Mouse (Mus musculus) brown adipose tissue, adult 24 weeks (tissue): ENCODE data around the gene Pakap. TPM values are rescaled to one million over a fixed set of nuclear protein-coding genes. Genes with fewer than 3 reads are reported as not detected.

Source experiments
- H3K27ac ChIP-seq: fragments of 200-500 bp; replicated peaks from 2 replicates; pipeline ENCODE4 v1.5.1; 2012; ENCODE audit warnings: low read depth, mild to moderate bottlenecking, low read length
- H3K4me1 ChIP-seq: fragments of 200-500 bp; 2 replicates; pipeline ENCODE4 v1.6.1; 2012; ENCODE audit warnings: low read length, mixed read lengths; ENCODE audit not compliant: control insufficient read depth, insufficient read depth, insufficient read length
- H3K4me3 ChIP-seq: fragments of 200-500 bp; 2 replicates; pipeline ENCODE4 v1.5.1; 2012; ENCODE audit warnings: low read depth, mild to moderate bottlenecking, low read length, moderate library complexity; ENCODE audit not compliant: insufficient read depth
- polyA plus RNA-seq: library from polyadenylated mRNA; stranded (reverse); fragments of >200 nt; gene quantifications from 2 replicates; pipeline ENCODE4 v1.2.4, GENCODE M21; 2012; ENCODE audit not compliant: missing spikeins, insufficient read depth, insufficient read length

Pakap gene
- polyA plus RNA-seq, 1 experiment, result 30.1 TPM

DNA sequence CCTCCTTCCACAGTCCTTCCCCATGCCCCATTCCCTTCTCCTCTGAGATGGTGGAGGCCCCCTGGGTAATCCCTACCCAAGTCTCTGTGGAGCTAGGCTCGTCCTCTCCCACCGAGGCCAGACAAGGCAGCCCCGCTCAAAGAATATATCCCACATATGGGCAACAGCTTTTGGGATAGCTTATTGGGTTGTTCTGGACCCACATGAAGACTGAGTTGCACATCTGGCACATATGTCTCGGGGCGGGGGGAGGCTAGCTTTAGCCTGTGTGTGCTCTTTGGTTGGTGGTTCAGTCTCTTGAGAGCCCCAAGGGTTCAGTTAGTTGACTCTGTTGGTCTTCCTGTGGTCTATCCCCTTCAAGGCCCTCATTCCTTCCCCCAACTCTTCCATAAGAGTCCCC is 58.9 kb downstream of the Pakap start:
- Histone ChIP-seq H3K27ac (no peak overlapping the region), H3K4me1 (no peaks in the 10 kb centered on the region; the same call in none of the 2 replicates), H3K4me3 (no peak overlapping the region)

DNA sequence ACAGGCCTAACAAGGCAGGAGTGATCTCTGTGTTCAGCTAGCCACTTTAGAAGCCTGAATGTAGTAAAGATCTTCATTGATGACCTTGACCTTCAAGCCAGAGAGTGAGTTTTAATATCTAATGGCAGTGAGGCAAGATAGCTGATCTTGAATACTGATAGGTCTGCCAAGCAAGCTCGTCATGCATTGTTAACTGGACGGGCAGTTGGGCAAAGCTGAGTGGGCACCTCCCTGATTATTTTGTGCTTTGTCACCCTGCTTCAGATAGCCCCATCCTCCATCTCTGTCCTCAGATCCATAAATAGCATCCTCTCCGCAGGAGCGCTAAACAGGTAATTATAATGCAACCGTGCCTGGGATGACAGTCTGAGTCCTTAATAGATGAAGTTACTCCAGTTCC is 64.4 kb downstream of the Pakap start:
- H3K4me3 ChIP-seq, result no peak overlapping the region
- no peak overlapping the region for H3K27ac ChIP-seq
- H3K4me1 ChIP-seq, result no peaks in the 10 kb centered on the region; the same call in none of the 2 replicates

DNA sequence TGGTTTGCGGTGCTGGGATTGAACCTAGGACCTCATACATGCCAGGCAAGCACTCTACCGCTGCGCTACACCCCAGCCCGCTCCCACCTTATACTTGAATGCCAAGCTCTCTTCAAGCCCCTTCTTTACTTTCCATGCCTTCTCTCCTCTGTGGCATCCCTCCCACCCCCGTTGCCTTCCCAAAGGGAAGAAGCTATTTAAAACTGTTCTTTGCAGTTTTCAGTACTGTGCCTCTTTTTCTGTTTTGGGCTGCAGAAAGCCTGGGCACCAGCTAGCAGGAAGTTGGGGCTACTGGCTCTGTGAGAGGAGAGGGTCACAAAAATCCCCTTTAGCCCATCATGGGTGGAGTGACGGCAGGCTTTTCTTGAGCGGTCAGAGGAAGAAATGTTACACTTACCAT is 65.1 kb downstream of the Pakap start:
- no peak overlapping the region for H3K27ac ChIP-seq
- H3K4me1 ChIP-seq, result no peaks in the 10 kb centered on the region; the same call in none of the 2 replicates
- no peak overlapping the region for H3K4me3 ChIP-seq

DNA sequence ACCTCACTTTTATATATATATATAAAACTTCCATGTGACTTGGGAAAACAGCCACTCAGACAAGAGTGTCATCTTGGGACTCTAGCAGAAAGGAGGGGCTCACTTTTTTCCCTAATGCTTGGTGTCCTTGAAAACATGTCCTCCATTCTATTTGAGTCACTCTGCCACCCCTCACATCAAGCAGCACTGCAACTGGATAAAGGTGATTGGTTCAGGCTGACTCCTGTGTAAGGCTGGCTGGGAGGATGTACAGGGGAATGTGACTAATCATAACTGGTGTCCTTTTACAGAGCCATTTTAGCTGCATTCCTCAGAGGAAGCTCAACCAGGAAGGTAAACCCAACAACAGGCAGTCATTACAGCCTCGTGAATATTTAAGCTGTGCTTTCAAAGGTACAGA is 67.0 kb downstream of the Pakap start:
- no peak overlapping the region for H3K4me3 ChIP-seq
- no peaks in the 10 kb centered on the region; the same call in 1 of the 2 replicates for H3K4me1 ChIP-seq
- H3K27ac ChIP-seq, result no peak overlapping the region

DNA sequence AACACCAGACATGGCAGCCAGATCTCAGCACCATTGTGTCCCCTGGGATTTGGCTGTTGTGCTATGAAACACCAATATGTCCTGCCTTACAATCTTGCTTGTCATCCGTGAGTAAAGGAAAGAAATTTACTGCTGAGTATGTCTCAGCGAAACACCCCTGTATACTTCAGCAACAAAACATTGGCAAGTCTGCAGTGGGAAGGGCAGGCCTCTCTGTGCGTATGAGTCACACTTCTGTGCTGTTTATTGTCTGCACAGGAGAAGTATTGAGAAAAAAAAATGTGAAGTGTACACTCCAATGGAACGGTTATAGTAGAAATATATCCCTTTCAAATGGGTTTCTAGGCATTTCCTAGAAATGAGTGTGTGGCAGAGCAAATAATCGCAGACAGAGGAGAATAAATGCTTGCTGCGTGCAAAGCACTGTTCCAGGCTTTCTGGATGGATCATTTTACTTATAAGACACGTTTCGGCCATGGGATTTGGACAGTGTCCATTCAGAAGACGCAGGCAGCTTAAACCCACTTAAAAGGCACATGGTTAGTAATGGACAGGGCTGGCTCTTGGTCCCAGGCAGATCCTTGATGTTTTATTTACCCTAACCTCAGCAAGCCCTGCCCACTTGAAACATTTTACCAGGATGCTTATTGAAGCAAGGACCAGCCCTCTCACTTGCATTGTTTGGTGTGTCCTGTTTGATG is 69.0 kb downstream of the Pakap start:
- H3K4me3 ChIP-seq, result no peak overlapping the region
- no peaks in the 10 kb centered on the region; the same call in 1 of the 2 replicates for H3K4me1 ChIP-seq
- no peak overlapping the region for H3K27ac ChIP-seq

DNA sequence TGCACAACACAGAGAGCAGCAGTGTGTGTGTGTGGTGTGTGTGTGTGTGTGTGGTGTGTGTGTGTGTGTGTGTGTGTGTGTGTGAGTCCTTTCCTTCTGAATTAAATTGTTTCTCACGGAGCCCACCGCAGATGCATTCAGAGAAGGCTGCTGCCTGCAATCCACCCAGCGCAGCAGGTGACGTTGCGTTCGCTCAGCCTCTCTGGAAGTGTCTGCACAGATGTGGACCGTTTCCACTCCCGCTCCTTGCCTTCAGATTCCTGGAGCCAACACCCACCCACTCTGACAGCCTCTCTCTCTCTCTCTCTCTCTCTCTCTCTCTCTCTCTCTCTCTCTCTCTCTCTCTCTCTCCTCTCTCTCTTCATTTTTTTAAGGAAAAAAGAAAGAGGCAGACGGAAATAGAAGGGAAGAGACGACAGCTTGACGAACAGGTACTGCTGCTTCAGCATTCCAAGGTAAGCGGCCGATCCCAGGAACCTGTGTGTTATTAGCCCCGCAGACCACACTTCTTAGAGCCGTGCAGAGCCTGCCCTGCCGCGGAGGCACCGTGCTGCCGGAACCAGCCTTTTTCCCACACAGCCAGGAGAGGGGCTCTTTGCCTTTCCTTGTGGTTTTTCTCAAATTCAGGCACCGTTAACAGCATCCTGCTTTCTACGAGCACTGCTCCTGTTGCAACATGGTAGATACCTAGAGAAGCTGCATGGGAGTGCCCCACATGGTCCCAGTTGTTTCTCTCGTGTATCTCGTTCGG is 69.8 kb downstream of the Pakap start:
- H3K27ac ChIP-seq, result no peak overlapping the region
- no peaks in the 10 kb centered on the region for H3K4me1 ChIP-seq
- H3K4me3 ChIP-seq, result no peak overlapping the region

DNA sequence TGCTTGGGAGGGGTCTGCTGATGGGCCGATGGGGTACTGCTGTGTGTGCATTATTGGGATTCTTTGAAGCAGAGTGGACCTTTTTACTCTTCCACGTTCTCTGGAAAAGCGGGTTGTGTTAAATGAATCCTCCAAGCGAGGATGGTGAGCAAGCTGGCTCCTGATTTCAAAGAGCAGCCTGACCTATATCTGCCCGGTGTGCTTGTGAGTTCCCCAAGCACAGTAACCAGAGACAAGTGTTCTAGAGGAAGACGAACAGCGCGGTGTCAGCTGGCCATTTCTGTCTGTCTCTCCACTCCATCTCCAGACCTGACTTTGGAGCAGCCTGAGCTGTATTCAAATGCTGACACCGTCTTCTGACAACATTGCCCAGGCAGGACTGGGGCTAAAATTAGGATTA is 71.0 kb downstream of the Pakap start:
- Histone ChIP-seq H3K4me3 (no peak overlapping the region), H3K4me1 (no peaks in the 10 kb centered on the region), H3K27ac (no peak overlapping the region)

DNA sequence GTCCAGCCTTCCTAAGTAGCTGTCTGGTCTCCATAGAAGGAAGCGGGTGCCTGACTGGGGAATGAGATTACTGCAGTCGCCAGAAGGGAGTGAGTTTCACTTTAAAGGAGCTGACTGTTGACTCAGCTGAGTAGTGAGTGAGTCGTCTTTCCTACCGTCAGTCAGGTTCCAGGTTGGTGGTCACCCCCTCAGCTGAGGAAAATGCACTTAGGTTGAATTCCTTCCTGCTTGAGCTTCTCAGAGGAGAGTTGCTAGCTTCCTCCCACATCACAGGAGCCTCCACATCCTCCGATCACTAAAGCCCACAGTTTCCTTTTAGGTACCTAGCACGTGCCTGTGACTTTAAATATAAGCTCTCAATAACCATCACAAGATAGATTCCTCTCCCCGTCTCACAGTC is 72.2 kb downstream of the Pakap start:
- Histone ChIP-seq H3K4me3 (no peak overlapping the region), H3K4me1 (no peaks in the 10 kb centered on the region), H3K27ac (no peak overlapping the region)

DNA sequence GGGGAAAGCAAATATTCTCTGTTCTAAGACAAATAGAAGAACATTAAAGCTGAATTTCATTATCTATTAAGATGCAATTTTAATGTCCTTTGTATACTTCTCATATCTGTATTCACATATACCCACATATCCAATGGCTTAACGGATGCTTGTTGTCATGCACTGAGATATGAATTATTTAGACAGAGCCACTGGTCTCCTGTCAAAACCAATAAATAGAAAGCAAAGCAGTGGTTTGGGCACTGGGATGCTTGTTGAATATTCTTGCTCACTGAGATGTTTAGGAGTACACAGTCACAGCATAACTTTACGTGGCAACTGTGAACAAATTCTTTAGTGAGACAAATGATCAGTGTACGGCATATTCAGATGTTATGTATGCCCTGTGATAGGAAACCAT is 73.0 kb downstream of the Pakap start:
- Histone ChIP-seq H3K4me3 (no peak overlapping the region), H3K27ac (no peak overlapping the region), H3K4me1 (no peaks in the 10 kb centered on the region)

DNA sequence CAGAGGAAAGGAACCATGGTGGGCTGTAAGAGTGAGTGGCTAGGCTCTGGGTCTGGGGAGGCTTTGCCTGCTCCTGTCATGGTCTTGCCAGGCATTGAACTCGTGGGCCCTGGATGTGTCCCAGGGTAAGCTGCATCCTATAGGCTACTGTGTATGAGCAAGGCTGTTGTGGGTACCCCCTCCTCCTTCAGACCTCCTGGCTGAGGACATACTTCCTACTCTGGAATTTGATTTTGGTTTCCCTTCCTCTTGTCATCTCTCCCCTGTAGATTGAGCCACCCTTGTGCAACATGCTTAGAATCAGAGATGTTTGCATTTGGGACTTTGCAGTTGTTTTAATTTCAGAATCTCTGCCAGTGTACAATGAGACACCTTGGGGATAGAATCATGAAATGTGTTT is 83.0 kb downstream of the Pakap start:
- Histone ChIP-seq H3K4me3 (no peak overlapping the region), H3K4me1 (no peaks in the 10 kb centered on the region; the same call in 1 of the 2 replicates), H3K27ac (no peak overlapping the region)

DNA sequence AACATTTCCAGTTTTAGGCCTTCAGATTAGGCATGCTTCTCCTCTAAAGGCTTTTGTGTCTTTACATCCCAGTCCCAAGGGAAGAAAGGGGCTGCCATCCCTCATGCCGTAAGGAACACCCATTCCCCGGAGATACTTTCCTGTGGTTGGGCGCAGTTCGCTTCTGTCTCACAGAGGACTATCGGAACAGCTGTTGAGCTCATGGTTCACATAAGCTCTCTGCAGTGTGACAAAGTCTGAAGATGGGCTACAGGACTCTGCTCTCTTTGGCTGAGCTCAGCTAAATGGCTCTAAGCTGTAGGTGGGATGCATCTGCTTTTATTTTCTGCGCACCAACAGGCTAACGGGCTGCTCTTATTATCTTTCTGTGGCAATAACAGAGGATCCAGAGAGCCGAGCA is 83.6 kb downstream of the Pakap start:
- no peak overlapping the region for H3K27ac ChIP-seq
- no peak overlapping the region for H3K4me3 ChIP-seq
- H3K4me1 ChIP-seq, result no peaks in the 10 kb centered on the region; the same call in 1 of the 2 replicates

DNA sequence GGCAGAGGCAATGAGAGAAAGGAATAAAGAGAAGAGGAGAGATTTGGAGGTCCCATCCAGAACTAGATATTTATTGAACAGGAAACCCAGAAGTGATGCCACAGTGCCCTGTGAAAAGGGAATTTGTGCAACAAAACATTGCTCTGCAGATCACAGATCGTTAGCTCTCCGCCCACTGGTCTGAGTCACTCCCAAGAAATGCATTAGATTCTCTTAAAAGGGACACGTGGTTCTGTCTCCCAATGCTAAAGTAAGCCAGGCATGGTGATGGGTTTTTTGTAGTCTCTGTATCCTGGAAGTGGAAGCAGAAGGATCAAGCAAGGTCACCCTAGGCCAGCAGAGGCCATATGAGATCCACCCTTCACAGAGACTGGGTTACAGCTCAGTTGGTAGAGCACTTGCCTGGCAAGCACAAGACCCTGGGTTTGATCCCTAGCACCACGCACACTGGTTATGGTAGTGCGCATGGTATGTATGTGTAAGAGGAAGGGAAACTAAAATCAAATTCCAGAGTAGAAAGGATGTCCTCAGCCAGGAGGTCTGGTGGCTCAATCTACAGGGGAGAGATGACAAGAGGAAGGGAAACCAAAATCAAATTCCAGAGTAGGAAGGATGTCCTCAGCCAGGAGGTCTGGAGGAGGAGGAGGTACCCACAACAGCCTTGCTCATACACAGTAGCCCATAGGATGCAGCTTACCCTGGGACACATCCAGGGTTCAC is 84.4 kb downstream of the Pakap start:
- Histone ChIP-seq H3K27ac (no peak overlapping the region), H3K4me3 (no peak overlapping the region), H3K4me1 (no peaks in the 10 kb centered on the region; the same call in 1 of the 2 replicates)

DNA sequence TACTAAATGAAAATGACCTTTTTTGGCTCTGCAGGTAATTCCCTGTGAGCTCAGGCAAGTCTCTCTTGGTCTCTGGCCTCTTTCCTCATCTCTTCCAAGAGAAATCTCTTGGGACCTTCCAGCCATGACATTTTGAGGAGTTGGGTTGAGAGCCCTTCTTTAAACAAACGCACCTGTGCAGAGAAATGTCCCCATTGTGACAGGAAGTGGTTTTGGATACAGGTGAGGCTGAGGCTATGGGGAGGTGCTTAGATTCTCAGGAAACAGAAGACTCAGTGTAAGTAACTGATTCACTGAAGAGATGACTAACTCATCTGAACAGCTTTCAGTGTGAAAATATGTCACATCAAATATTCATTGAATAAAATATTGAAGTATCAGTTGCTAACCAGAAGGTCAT is 88.0 kb downstream of the Pakap start:
- H3K27ac ChIP-seq, result no peak overlapping the region
- H3K4me1 ChIP-seq, result no peaks in the 10 kb centered on the region; the same call in 1 of the 2 replicates
- no peak overlapping the region for H3K4me3 ChIP-seq

DNA sequence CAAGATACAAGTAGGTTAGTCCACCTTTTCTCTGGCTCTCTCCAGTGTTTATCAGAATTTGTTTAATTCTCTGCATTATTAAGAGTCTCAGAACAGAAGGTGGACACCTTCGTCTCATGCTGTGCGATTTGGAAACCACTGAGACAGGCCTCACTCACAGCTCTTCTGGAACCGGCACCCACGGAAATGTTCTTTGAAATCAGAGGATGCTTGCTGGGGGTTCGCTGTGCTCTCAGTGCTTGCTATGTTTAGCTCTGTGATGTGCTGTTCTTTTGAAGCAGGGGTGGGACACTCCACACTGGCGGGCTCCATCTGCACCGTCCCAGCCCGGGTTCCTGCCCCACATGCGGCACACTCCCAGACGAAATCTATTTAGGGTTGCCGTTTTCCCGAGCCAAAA is 88.4 kb downstream of the Pakap start:
- no peak overlapping the region for H3K4me3 ChIP-seq
- H3K27ac ChIP-seq, result no peak overlapping the region
- no peaks in the 10 kb centered on the region; the same call in 1 of the 2 replicates for H3K4me1 ChIP-seq

DNA sequence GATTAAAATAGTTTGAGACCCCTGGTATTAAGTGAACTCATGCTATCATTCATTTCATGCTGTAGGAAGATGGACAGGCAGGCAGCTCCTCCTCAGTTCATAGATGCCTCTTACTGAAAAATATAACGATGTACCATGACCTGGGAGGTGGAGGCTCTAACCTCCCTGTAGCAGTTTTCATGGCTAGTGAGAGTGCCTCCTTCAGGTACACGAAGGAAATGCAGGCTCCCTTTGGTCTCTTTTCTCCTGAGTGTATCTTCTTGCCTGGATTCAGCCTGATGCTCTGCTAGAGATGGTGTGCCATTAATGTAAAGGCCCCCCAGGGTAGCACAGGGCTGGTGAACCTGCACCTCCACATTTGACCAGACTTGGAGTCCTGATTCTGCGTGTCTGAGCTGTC is 88.9 kb downstream of the Pakap start:
- Histone ChIP-seq H3K4me3 (no peak overlapping the region), H3K4me1 (no peaks in the 10 kb centered on the region), H3K27ac (no peak overlapping the region)
